Mouse (Mus musculus) spleen, postnatal 10 days (tissue): ENCODE data around the gene Gm49325.

Experiments used
- DNase-seq, 2 experiments: peaks; one replicate each; pipeline ENCODE4 v3.0.0; 2021 to 2022; ENCODE audit warnings: low spot score in 2 of 2

The Gm49325 gene

DNA sequence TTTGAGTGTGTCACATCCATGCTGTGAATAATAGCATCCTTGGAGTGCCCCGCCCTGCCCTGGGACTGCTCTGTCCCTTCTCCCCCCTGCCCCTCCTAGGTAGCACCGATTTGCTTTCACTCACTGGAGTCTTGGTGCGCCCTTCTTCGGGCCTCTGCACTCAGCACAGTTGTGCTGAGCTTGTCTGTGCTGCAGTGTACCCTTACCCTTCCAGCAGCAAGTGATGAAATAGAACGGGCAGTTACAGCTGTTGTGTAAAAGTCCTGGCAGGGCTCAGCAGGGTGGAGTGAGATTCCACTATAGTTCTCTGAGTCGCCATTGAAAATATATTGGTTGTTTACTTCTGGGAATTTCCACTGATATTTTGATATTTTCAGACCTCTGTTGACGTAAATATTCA is 20.0 kb downstream of the Gm49325 start:
- no peak for DNase-seq

DNA sequence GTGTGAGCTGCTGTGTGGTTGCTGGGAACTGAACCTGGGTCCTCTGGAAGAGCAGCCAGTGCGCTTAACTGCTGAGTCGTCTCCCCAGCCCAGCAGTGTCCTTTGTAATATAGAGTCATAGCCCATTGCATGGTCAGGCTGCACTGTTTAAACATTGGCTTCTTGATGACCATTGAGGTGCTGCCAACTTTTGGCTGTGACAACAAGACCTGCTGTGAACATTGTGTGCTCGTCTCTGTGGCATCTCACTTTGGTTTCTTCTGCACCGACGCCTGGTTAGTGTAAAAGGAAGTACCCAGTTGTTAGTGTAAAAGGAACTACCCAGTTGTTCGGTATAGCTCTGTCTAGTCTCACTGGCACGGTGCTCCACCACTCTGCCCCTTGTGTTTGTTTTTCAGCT is 20.6 kb downstream of the Gm49325 start:
- DNase-seq = no peak

DNA sequence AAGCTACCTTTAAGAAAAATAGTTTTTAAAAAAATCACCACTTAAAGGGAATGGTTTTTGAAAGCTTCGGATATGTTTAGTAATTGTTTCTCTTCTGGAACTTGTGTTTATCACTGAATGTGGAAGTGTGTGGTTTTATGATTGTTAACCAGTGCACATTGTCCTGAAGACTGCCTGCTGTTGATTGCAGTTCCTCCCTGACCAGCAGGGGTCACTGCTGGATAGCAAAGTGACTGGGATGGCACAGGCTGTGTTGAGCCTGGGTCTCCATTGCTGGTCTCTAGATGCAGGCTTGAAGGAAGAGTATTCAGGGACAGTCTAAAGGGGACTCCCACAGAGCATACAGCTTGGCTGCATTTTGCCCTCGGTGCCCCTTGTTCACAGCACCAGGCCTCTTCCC is 21.5 kb downstream of the Gm49325 start:
- peak; percentile 75 to 87 for DNase-seq

DNA sequence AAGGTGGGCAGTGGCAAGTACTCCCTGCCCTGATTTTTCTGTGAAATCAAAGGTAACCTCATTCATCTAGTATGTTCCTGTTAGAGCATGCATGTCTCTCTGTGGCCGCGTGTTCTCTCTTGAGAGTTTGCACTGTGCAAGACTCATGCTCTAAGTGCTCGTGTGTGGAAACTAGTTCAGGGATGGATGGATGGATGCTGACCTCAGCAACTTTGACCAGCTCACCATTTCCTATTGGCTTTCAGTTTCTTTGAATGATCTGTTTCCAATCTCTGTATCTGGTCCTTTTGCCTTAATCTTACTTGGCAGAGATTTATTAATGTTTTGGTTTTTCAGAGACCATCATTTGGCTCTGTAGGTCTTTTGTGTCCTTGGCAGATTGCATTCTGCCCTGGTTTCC is 23.2 kb downstream of the Gm49325 start:
- no peak for DNase-seq

DNA sequence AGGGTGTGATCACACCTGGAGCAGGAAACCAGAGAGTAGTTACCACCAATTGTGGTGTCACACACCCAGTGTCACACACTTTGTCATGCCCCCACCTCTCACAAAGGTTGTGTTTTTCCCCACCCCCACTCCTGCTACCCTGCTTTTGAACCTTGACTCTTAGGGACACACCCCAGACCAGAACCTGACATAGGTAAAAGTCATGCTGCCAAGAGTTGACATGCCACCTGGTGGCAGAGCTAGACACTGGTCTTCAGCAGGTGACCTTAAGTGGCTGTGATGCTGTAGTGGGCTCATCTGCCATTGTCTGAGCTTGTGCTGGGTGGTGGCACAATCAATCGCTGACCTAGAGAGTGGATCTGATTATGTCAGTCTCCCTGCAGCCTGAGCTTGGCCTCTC is 24.0 kb downstream of the Gm49325 start:
- DNase-seq = no peak

DNA sequence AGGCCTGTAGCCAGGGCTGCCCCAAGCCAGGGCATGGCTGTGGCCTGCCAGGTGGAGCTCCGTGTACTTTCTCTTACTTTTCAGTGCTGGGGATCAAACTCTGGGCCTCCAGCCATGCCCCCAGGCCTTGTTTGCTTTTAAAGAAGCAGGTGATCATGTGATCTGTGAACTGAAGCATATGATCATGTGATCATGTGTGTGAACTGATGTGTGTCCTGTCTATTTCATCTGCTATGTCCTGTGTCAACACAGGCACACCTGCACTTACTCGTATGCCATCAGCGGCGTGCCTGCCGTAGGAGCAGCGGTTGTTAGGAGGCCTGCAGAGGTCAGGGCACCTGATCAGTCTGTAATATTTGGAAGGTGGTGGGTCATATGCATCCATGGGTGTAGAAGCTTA is 28.0 kb downstream of the Gm49325 start:
- no peak for DNase-seq

DNA sequence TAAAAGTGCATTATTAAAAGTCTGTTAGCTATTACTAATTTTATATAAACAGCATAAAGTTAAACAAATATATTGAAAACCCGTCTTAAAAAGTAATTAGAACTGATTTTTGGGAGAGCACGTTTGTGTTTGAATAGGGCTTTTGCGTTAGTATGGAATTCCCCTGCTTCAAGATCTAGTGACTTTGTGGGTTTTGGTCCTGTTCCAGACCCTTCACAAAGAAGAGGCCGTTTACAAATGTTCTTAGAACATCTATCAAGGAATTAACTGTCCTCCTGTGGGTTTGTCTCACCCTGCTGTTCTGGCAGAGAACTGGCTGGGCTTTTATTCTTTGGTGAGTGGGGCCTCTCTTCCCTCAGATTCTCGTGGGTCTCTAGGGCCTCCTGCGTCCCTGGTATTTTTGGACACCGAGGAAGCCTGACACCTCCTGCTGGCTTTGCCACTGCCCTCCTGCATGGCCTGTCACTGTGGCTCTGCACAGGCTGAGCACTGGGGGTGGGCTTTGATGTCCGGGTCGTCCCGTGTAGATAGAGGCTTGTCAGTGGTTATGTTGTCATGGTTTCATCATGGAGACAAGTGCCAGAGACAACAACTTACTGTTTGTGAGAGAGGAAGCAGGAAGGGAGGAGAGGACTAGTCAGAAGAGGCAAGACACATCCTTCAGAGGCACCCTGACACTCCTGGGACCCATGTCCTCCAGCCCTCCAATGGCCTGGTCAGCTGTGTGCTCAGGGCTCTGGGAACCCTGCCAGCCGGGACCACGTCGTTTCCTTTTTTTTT is 28.6 kb downstream of the Gm49325 start:
- DNase-seq = no peak

DNA sequence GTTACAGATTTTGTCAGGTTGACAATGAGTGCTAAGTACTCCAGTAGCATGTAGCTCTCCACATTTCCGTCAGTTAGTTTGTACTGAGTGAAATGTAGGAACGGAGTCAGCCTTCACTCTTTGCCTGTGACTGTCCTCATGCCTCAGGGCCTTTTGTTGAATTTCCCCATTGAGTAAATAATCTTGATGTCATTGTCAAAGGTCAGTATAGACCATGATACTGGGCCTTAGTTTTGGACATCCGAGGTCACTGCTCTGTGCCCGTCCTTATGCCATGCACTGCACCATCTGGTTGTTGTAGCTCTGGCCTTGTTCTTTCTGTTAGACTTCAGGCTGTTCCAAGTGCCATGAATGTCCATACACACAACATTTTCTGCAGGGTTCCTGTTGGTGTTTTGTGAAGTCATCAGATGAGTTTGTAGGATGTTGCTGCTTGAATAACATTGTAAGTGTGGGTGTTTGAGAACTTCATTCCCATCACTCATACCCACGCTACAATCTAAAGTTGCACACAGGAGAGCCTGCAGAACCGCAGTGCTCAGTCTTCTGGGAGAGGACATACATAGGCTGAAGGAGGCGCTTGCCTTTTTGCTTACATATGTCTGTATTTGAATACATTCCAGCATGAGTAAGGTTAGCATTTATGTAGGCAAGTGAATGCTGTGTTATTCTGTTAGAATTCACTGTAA is 30.4 kb downstream of the Gm49325 start:
- DNase-seq = no peak

DNA sequence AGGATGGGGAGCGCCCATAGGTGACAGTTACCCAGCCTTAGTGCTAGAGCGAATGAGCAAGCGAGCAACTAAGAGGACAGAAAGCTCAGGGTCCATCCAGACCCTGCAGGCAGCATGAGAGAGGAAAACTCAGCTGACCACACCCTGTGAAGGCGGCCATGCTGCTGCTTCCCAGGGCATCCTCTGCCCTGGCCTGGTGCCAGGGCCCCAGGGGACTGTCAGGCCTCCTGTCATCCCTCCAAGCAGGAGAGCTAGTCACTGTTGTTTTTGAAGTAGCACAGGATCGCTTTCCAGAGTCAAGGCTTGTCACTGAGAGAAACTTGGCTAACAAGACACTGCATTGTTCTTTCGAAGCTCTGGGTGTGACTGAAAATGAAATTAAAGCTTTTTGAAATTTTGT is 33.0 kb downstream of the Gm49325 start:
- DNase-seq = no peak

DNA sequence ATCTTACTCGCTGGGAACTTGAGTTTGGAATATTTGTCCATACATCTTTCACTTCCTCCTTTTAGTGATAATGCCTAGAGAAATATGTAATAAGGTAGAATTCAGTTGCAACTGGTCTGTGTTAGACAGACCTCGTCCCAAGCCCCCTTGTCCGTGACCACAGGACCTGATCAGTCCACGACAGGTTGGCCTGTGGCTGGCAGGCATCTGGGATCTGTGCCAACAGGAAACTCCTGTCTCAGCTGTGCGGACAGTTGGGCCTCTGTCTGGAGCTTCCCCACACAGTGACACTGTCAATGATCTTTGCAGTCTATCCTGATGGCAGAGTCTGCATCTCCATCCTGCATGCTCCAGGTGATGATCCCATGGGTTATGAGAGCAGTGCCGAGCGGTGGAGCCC is 37.2 kb downstream of the Gm49325 start:
- no peak for DNase-seq

DNA sequence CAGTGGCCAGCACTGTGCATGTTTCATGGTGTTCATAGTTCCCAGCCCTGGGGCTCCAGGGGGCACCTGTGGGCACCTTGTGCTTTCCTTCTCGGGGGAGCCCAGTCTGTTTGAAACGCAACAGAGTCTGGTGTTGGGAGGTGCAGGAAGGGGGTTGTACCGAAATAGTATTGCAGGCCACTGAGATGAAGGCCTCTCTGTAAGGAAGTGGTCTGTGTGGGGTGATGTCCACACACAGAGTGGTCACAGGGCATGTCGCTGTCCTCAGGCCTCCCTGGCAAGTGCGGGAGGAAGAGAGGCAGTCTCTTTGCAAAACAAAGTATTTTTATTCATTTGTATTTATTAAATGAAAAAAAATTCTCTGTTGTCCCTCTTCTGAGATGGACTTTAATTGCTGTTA is 39.6 kb downstream of the Gm49325 start:
- no peak for DNase-seq

DNA sequence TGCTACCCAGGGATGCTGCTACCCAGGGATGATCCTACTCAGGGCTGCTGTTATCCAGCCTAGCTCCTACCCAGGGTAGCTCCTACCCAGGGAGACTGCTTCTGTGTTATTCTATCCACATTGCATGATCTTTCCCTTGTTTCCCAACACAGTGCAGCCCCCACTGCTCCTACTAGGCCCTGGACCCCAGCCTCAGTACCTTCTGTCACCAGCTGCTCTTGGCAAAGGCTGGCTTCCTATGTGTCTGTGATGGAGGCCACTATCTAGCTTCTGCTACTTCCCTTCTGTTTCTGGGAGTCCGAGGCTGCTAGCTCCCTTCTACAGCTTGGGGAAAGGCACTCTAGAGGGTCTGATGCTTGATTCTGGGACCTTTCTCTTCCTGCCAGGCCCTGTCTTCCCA is 41.5 kb downstream of the Gm49325 start:
- DNase-seq = no peak

DNA sequence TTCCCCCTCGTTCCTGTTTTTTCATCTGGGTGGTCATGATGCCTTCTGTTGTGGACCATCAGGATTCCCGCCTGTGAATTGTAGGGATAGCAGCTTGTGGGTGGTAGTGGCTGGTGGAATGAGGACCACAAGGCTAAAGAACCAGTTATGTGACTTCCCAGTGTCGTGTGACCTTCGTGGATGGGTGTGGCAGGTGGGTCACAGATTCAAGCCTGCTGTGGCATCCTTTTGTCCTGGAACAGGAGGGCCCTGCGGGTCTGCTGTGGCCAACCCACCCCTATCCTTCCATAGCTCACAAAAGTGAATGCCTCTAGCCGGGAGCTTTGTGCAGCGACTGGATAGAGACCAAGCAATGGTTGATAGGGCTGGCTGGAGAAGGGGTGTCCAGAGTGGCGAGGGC is 41.9 kb downstream of the Gm49325 start:
- DNase-seq = no peak

DNA sequence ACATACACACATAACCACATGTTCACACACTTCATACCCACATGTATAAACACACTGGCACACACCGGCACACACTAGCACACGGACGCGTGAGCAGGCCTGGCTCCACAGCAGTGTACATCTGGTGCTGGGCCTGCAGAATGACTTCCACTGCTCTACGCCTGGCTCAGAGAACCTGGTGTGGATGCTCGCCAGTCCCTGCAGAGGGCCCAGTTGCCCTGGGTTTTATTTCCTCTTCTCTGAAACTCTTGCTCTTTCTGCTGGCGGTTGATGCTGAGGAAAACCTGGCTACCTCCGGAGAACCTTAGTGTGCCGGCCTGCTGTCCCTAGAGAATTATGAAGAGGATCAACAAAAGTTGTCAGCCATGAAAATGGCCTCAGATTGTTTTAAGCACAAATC is 46.0 kb downstream of the Gm49325 start:
- DNase-seq = peak in 1 of 2 experiments; percentile 30

DNA sequence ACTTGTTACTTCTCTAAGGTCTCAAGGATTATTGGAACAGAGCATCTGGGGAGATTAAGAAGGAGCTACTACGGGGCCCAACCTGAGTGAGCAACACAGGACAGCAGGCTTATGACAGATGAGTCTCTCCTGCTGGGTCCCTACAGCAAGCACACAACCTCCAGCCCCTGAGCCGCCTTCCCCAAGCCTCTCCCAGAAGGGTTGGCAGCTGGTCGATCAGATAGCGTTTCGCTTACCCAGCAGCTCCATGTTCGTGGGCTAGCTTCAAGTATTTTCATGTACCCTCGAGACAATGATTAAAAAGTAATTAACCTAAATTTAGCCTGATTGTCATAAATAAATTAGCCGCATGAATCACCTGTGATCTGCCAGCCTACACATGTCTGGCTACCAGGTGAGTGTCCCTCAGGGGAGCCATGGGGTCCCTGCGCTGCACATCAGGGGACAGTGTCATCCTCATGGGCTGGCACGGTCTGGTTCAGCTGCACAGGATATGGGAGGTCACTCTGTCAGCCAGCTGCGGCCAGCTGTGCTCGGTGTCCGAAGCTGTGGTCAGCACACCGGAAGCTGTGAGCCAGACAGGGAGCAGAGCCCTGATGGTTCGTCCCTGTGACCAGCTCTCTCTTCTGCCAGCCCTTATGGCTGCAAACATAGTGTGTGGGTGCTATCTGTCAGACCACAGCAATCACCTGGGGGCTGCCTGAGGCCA is 52.4 kb downstream of the Gm49325 start:
- no peak for DNase-seq

DNA sequence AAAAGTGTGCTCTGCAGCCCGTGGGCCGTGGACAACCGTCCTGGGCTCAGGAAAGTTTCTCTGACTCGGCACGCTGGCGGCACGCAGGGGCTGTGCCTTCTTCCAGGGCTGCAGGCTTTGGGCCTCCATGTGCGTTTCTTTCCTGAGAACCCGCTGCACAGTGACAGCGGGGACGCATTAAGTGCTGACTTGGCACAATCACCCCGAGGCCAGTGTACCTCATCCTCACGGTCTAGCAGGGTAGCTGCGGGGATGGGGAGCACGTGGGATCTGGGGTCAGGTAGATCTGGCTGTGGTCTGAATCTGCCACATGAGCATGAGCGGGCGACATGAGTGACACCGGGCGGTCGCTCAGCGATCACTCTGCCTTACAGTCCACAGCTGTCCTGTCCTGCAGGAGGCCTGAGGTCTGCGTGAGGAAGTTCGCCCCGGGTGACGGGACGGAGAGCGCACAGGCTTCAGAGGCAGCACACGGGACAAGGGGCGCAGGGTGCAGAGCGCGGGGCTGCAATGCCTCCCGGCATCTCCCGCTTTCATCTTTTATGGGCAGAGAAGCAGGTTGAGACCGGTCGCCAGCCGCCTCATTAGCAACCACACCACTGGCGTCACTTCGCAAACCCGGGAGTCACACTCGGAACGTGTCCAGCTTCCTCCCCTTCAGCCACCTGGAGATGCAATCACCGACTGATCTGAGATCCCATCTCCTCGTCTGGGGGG is 58.1 kb downstream of the Gm49325 start:
- DNase-seq = no peak

DNA sequence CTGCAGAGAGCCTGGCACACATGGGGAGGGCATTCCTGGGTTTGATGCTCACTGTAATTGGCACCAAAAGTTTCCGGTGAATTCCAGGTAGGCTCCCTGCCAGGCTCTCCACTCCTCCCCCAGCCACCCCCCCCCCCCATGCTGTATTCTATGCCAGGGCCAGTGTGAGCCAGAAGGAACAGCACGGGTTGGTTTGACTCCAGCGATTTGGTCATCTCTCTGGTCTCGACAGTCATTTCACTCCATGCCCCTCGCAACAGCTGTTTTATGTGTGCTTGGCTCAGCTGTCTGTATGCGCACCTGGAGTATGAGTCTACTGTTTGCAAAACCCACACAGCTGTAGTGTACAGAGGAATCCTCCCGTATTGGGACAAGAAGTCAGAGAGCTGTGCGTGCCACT is 60.3 kb downstream of the Gm49325 start:
- DNase-seq = no peak

DNA sequence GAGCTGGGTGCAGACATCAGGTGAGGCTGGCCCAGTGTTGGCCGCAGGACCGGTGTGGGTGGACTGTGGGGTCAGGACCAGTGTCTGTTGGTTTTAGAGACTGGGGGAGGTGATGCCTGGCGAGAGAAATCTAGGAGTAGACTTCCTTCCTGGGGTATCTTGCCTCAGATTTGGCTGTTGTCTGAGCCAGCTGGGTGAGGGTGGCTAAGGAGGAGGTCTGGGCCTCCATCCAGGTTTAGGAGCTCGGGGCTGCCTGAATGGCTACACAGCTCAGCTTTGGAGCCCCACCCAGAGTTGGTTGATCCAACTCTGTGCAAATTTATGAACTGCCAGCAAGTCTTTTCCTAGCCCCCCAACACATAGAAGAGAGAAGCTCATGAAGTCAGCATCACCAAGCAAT is 61.4 kb downstream of the Gm49325 start:
- DNase-seq = no peak

DNA sequence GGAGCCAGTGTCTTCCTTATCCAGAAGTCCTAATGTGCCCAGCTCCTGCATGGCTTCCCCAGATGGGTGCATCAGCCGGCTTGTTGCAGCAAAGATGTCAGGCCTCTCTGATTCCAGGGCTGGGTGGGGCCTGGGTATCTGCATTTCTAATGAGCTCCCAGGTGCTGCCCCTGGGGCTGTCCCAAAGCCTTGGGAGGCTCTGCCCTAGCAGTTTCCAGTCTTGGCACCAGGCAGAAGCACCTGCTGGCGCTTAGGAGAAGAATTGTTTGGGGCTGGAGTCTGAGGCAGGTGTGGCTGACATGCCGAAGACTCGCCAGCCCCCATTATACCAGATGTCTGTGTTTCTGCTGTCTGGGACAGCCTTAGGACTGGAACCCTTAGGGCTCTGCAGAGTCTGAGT is 64.7 kb downstream of the Gm49325 start:
- DNase-seq = no peak

DNA sequence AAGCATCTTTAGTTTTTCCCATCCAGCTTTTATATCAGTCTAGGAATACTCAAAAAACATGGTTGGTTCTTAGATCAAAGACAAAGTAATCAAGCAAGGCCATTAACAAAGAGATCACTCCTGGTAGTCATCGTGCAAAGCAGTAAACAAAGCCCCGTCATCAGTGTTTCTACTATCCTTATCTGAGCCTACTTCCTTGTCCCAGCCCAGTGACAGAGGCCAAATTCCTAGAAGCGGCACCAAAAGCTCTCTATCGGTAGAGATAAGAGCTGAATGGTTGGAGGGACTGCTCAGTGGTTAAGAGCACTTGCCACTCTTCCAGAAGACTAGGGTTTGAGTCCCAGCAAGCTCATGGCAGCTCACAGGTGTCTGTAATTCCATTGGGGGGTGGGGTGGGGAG is 65.5 kb downstream of the Gm49325 start:
- no peak for DNase-seq

DNA sequence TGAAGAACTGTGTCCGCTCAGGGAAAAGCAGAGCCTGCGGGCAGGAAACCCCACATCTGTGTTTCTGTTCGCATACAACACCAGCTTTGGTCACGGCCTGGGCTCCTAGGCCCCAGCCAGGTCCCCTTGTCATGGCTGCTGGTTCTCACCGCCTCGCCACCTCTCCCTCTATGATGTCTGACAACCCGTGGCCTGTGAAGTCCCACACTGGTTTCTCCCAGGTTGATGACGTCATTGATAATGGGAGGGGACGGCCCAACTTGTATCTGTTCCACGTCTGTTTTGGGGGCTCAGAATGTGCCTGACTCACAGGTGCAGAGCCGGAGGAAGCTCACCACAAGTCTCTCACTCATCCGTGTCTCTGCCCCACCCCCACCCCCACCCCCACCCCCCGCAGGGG is 67.8 kb downstream of the Gm49325 start:
- peak in 1 of 2 experiments; percentile 37 for DNase-seq

DNA sequence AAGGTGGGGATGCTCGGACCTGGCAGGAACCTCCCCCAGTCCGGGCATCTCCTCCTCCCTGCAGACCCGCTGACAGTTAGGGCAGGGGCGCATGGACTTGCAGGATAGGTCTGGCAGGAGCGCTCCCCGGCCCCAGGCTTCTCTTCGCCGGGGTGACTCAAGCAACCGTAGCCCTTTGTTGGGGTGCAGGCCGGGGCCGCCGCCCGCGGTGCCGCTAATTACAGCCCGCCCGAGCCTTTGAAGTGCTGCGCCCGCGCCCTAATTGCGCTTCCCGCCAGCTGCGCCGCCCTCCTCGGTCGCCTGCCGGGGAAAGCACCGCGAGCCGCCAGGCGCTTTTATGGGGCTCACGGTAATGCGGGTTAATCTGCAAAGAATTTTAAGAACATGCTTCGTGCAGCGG is 71.6 kb downstream of the Gm49325 start:
- peak in 1 of 2 experiments; percentile 43 for DNase-seq
